Mouse (Mus musculus) cerebellum, adult (tissue): ENCODE data around the gene Samd11.

Experiments used
- ATAC-seq: cut with Nextera tagmentation; 2 replicates; pipeline ENCODE4 v1.9.2; 2017; ENCODE audit warnings: mild to moderate bottlenecking, moderate library complexity, mixed read lengths; ENCODE audit not compliant: insufficient number of reproducible peaks, low FRiP score, low TSS enrichment

The Samd11 gene

GRCm38 (mm10) chr4:156216196-156216595 lies 39.3 kb downstream of the Samd11 start:
- ATAC-seq = no peak

GRCm38 (mm10) chr4:156215649-156216048 lies 39.8 kb downstream of the Samd11 start, which contains the start of gene Perm1:
Perm1 (plus strand) TSS chr4:156215868.
- ATAC-seq = no peak

- no peak for ATAC-seq
Observed at GRCm38 (mm10) chr4:156213134-156213533, 42.3 kb downstream of the Samd11 start.

GRCm38 (mm10) chr4:156209963-156210635 lies 45.4 kb downstream of the Samd11 start:
- ATAC-seq = no peak

- ATAC-seq = no peak
Observed at GRCm38 (mm10) chr4:156208872-156209271, 46.6 kb downstream of the Samd11 start.

- ATAC-seq = 0 out of 2 replicates have a peak, but pooled peaks have one; percentile 17
Observed at GRCm38 (mm10) chr4:156203413-156204131, 51.9 kb downstream of the Samd11 start.

GRCm38 (mm10) chr4:156203001-156203412 lies 52.5 kb downstream of the Samd11 start, which contains the start of gene AW011738:
AW011738 (plus strand) TSS chr4:156203304.
- ATAC-seq = peak; percentile 91

- no peak for ATAC-seq
Observed at GRCm38 (mm10) chr4:156202462-156202893, 53.0 kb downstream of the Samd11 start.

- no peak for ATAC-seq
Observed at GRCm38 (mm10) chr4:156200623-156201475, 54.6 kb downstream of the Samd11 start, which contains the start of gene Isg15. Isg15 (minus strand) TSS chr4:156200818.

GRCm38 (mm10) chr4:156197829-156198205 lies 57.6 kb downstream of the Samd11 start:
- peak; percentile 71 for ATAC-seq

- ATAC-seq = 0 out of 2 replicates have a peak, but pooled peaks have one; percentile 46
Observed at GRCm38 (mm10) chr4:156197131-156197828, 58.2 kb downstream of the Samd11 start, which contains the start of gene Agrn. Agrn (minus strand) TSS chr4:156197488.
